Mouse (Mus musculus) gastrocnemius, postnatal 10 days (tissue): Measurements from ENCODE around the gene Eya4. TPM values are rescaled to one million over a fixed set of nuclear protein-coding genes. Genes with fewer than 3 reads are reported as not detected.

Experiments used
- DNase-seq: peaks from one replicate; pipeline ENCODE4 v3.0.0; 2021; ENCODE audit warnings: mixed read lengths
- total RNA-seq, 2 experiments: library from RNA; stranded (reverse); gene quantifications; 2 replicates each; pipeline ENCODE4 v1.2.3; 2021

Gene Eya4
- total RNA-seq, 2 experiments from 2014 or later: 50.2 to 55.4 TPM

DNA sequence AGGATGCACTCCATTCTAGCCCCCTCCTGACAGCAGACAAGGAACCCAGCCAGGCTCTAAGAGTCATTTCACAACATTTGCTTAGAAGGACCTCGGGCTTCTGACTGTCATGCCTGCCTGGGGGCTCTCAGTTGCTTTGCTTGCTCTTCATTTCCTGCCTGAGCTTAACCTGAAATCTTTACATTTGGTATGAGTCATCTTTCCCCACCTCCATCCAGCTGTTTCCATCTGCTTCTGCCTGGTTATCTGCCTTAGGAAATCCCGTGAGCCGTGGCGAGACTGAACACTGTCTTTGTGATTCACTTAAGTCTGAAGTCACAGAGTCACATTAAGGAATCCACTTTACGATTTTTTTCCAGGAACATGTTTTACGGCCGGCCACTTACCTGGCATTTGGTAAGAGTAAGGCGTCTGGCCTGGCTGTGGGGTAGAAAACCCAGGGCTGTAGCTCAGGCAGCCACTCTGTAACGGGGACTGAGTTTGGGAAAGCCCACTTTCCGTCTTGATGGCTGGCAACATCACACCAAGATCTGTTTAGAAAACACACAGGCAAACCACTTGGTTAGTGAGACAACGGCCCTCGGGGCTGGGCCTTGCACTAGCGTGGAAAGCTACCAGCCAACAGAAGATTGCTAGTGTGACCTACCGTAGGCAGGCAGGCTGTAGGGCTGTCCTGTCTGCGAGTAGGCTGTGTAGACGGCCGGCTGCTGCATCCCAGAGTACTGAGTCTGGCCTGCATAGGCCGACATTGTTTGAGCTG is 193.5 kb downstream of the Eya4 start:
- no peak for DNase-seq

DNA sequence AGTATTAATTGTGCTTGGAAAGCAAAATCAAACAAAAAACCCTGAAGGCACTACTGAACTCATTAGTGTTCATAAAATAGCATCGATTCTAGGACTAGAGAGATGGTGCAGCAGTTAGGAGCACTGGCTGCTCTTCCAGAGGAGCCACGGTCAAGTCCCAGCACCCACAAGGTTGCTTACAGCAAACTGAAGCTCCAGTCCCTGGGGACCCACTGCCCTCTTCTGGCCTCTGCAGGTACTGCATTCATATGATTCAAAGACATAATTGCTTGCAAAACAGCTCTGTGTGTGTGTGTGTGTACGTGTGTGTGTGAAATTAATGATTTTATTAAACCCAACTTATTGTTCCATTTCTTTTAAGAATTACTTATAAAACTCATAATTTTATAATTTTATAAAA is 200.2 kb downstream of the Eya4 start:
- peak; percentile 14 for DNase-seq

- no peak for DNase-seq
Measured at GRCm38 (mm10) chr10:23144616-23145015, 206.0 kb downstream of the Eya4 start.

DNA sequence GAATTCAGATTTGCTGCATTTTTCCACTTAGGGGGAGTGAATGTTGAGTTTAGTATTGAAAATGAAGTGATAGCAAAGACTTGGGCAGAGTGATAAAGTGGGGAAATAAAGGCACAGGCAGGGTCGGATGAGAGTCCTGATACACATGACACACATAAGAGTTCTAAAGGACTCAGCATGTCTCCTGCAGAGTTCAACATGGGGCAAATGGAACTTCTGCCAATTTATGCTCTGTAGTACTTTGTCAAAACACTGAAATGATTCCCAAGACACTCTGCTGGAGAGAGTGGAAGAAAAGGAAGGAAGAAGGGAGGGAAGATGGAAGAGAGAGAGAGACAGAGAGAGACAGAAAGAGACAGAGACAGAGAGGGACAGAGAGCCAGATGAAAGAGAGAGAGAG is 222.6 kb downstream of the Eya4 start:
- DNase-seq: no peak

- no peak for DNase-seq
Measured at GRCm38 (mm10) chr10:23127151-23127550, 223.4 kb downstream of the Eya4 start.

GRCm38 (mm10) chr10:23126529-23126928 is 224.1 kb downstream of the Eya4 start:
- DNase-seq: no peak

- DNase-seq: no peak
Measured at GRCm38 (mm10) chr10:23120437-23120836, 230.1 kb downstream of the Eya4 start.

- DNase-seq: peak; percentile 78
Measured at GRCm38 (mm10) chr10:23116786-23117410, 233.7 kb downstream of the Eya4 start.

- no peak for DNase-seq
Measured at GRCm38 (mm10) chr10:23116063-23116462, 234.5 kb downstream of the Eya4 start.

DNA sequence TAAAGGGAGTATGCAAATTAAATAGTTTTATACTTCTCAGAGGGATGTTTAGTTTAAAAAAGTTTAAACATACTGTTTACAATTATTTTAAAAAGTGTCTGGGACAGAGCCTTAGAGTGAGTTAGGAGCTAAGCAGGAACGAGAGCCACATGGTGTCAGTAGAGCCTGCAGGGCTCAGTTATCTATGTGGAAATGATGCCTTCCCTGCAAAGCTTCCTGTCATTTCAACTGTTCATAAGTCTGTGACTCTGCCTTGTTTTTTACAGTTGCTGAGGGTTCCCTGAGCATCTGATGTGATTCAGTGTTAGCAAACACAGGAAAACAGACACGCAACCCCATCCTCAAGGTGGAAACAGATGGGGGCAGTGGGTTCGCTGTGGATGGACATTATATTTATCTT is 235.3 kb downstream of the Eya4 start:
- DNase-seq: no peak

DNA sequence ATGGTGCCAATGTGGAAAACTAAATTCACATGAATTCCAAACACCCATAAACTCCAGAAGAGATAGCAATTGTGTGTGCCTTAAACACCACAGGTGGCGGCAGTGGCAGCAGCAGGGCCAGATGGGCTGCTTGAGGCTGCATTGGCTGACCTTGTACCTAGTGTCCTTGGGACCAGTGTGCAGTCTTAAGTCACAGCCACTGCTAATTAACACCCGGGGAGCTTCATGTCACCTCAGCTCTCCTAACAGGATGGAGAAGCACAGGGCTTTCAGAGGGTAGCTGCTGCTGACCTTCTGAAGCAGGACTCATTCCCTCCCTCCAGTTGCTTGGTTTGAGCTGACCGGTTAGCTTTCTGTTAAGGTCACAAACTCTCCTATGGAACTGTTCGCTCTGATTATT is 242.5 kb downstream of the Eya4 start:
- DNase-seq: no peak

- no peak for DNase-seq
Measured at GRCm38 (mm10) chr10:23092517-23092916, 258.1 kb downstream of the Eya4 start.

DNA sequence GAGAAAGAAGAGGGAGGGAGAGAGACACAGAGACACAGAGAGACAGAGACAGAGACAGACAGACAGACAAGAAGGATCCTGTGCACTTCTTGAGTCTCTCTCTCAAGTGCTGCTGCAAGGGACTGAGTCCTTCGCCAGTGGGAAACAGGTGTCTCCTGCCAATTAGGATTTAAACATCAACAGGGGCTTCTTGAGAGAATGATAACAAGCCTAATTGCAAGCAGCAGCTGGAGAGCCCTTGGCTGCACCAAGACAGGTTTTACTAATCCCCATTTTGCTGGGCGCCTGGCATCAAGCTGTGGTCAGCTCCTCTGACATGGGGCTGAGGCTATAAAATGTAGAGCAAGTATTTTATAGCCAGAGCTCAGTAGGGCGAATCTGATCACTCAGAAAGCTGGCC is 259.0 kb downstream of the Eya4 start:
- no peak for DNase-seq

DNA sequence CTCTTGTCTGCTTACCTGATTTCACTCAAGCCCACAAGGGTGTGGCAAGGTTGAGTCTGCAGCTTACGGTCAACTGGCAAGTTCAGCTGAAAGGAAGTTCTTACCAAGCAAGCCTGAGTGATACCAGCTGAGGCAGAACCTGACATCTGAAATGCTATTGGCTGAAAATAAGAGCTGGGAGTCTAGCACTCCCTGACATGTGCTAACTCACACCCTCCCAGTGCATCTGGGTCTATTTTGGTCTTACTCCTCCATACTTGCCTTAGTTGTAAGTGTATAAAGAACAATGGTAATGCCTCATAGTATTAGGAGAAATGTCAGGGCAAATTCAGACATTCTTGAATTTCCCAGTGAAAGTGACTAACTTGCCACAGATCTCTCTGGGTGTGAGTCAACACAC is 260.3 kb downstream of the Eya4 start:
- DNase-seq: no peak

- DNase-seq: peak; percentile 35
Measured at GRCm38 (mm10) chr10:23089271-23089670, 261.3 kb downstream of the Eya4 start.

DNA sequence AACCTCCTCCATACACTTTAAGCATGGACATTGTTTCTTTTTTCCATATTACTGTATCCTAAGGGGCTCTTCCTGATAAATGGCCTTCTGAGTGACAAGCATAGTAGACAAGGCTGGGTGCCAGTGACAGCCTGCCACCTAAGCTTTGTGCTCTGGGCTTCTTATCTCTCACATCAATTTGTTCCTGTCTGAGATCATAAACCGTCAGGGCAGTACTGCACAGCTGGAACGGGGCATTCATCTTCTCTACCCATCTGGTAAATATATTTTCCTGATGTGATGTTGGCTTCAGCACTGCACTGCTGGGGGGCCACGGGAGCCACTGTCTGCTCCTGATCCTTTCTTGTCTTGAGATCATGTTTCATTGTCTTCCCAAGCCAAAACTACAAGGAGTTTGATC is 261.8 kb downstream of the Eya4 start:
- DNase-seq: no peak

GRCm38 (mm10) chr10:23086352-23087215 is 264.0 kb downstream of the Eya4 start:
- DNase-seq: peak; percentile 73

DNA sequence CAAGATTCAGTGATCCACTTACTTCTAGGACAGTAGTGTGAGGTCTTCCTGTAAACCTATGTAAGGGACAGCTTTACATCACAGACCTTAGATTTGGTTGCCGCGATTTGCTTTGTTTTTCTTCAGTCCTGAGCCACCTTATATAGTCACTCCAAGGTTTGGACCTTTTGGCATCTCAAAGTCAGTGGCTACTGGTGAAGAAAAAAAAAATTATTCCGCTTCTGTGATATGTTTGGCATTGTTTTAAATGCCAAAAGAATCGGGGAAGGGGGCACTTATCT is 269.1 kb downstream of the Eya4 start:
- DNase-seq: no peak

DNA sequence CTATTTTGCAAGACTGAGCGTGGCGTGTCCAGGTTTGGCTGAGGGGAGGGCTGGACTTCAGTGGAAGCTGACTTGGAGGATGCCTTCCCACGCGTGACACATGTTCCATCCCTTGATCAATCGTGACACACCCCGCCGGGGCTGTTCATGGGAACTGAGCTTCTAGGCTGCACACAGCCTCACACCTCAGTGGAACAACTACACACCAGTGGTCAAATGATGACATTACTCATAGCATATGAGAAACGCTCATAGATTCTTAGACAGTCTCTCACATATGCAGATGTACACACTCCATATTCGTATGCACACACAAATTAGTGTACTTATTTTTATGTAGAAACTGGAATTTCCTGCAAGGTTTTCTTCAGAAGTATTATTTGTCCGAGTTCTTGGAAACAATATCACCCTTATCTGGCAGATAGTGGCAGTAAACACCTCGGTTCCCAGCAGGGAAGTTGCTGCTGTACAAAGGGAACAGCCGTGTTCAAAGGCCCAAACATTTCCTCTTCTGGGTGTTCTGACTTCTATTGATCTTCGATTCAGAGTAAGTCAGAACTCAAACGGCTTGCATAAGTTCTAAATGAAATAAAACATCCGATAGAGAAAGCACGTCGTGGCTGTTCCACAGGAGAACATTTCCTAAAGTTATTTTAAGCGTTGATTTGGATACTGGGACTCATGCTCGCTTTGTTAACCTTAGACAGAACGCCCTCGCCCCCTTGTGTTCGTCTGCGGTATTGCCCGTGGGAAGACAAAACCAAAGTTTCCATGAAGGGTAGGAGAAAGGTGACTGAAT is 269.6 kb downstream of the Eya4 start:
- peak; percentile 91 for DNase-seq

DNA sequence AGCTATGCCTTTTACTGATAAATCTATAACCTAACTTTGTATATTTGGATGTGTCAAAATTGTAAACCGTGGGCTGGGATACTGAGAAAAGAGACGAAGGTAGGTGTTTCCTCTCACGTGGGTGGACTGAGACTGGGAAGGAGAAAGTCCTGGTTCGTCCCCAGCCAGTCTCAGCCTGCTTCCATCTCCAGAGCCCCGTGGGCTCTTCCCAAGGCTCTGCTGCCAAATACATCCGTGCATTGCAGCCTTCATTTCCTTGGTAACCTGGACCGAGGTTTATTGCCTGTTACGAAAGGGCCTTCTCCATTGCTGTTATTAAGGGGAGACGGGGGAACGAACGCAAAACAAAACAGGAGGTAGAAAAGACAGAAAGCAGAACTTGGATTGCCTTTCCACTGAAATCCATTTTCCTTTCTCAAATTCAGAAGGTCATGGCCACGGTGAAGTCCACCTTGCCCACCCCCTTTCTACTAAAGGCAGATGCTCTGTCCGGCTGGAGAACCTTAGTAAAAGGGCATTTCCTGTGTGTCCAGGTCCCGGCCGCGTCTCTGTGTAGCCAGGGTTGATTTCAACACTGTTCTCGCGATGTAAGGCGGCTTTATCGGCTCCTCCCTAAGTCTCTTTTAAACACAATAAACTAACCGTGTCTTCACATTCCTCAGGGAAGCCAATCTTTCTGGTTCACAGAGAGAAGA is 273.7 kb downstream of the Eya4 start:
- no peak for DNase-seq

DNA sequence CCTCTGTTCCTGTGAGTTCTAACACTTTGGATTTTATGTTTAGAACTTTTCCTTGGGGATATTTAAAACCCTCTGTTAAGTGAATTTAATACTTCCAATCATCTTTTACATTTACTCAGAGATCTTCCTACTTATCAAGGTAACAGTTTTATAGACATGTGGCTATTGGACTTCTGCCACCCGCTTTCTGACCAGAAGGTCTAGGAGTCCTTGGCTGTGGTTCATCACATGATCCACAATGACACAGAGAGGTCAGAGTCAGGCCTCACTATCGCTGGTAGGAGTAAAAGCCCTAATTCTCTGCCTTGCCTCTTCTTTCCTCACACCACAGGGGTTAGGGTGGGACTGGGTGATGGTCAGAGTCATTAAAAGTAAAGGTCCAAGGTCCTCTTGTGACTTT is 277.2 kb downstream of the Eya4 start:
- DNase-seq: no peak

GRCm38 (mm10) chr10:23063637-23064036 is 286.9 kb downstream of the Eya4 start:
- DNase-seq: no peak
